Mouse (Mus musculus): Measurements from ENCODE around the gene Sprr2a1. TPM values are rescaled to one million over a fixed set of nuclear protein-coding genes. Genes with fewer than 3 reads are reported as not detected.
"Not testable (repeated sequence)": the region's sequence is repeated elsewhere in the genome, so short reads cannot be mapped to it uniquely, and the experiment has no call there.

Gene Sprr2a1
- polyA plus RNA-seq (2014; fragmentation: Nextera tagmentation; extraction: Ambion mirVana), result not detected in 2 replicates

- H3K9me3 ChIP-seq (ENCODE audit: control insufficient read depth, low read length); H3K4me3 ChIP-seq (ENCODE audit: low read depth, low read length); H3K36me3 ChIP-seq (ENCODE audit: control insufficient read depth, insufficient read depth, low read length); H3K27me3 ChIP-seq (ENCODE audit: control insufficient read depth, insufficient read depth, low read length); H3K9ac ChIP-seq (replicated peaks; ENCODE audit: low read depth, low read length); H3K27ac ChIP-seq (ENCODE audit: low read depth, low read length); ATAC-seq (ENCODE audit: low read depth); H3K4me1 ChIP-seq (ENCODE audit: control insufficient read depth, insufficient read depth, low read length); H3K4me2 ChIP-seq (ENCODE audit: low read depth, low read length): not testable (repeated sequence)
- no CpG with 5 or more reads among the region's 2 CpGs for WGBS
These were observed at the start of gene Sprr2a1, which contains the start of gene Sprr2a2 for GRCm38 (mm10) chr3:92215569-92215968. TSS of gene Sprr2a1 (plus strand) at chr3:92215799. TSS of gene Sprr2a2 (plus strand) at chr3:92215920.

DNA sequence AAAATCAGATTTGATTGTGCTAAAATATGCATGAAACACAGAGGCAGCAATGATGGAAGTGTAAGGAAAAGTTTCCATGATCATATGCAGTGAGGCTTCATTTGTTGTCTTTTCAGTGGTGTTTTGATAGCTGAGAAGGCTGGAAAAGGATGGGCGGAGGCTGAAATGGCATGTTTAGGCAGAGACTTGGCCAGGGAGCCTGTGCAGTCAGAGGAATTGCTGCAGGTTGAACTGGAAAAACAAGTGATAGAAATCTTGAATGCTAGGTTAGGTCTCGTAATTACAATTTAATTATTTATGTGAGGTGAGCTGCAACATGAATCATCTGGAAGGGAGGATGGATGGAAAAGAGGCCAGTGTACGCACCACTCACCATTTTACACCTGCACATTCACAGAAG lies 45.8 kb upstream of the Sprr2a1 start:
- no peaks in the 10 kb centered on the region for H3K9me3 ChIP-seq (ENCODE audit: control insufficient read depth, low read length)
- H3K27ac ChIP-seq (ENCODE audit: low read depth, low read length), result no peak overlapping the region
- WGBS, result 85% methylated on average over 3 of the region's 3 CpGs
- no peak overlapping the region for H3K4me2 ChIP-seq (ENCODE audit: low read depth, low read length)
- no peaks in the 10 kb centered on the region for H3K36me3 ChIP-seq (ENCODE audit: control insufficient read depth, insufficient read depth, low read length)
- ATAC-seq (ENCODE audit: low read depth), result no peak
- H3K9ac ChIP-seq (replicated peaks; ENCODE audit: low read depth, low read length), result no peak overlapping the region
- H3K27me3 ChIP-seq (ENCODE audit: control insufficient read depth, insufficient read depth, low read length), result no peaks in the 10 kb centered on the region
- H3K4me1 ChIP-seq (ENCODE audit: control insufficient read depth, insufficient read depth, low read length), result no peaks in the 10 kb centered on the region
- no peak overlapping the region for H3K4me3 ChIP-seq (ENCODE audit: low read depth, low read length)

GRCm38 (mm10) chr3:92176880-92177279 lies 38.7 kb upstream of the Sprr2a1 start:
- H3K9ac ChIP-seq (replicated peaks; ENCODE audit: low read depth, low read length), result no peak overlapping the region
- WGBS, result 94% methylated on average over 1 of the region's 1 CpGs
- no peak overlapping the region for H3K4me3 ChIP-seq (ENCODE audit: low read depth, low read length)
- no peaks in the 10 kb centered on the region for H3K9me3 ChIP-seq (ENCODE audit: control insufficient read depth, low read length)
- no peak overlapping the region for H3K4me2 ChIP-seq (ENCODE audit: low read depth, low read length)
- H3K4me1 ChIP-seq (ENCODE audit: control insufficient read depth, insufficient read depth, low read length), result no peaks in the 10 kb centered on the region
- no peak overlapping the region for H3K27ac ChIP-seq (ENCODE audit: low read depth, low read length)
- ATAC-seq (ENCODE audit: low read depth), result no peak
- H3K36me3 ChIP-seq (ENCODE audit: control insufficient read depth, insufficient read depth, low read length), result no peaks in the 10 kb centered on the region
- H3K27me3 ChIP-seq (ENCODE audit: control insufficient read depth, insufficient read depth, low read length), result no peaks in the 10 kb centered on the region

GRCm38 (mm10) chr3:92195512-92196200 lies 19.9 kb upstream of the Sprr2a1 start:
- no peak overlapping the region for H3K9ac ChIP-seq (replicated peaks; ENCODE audit: low read depth, low read length)
- H3K27me3 ChIP-seq (ENCODE audit: control insufficient read depth, insufficient read depth, low read length), result no peaks in the 10 kb centered on the region
- no peak for ATAC-seq (ENCODE audit: low read depth)
- H3K4me1 ChIP-seq (ENCODE audit: control insufficient read depth, insufficient read depth, low read length), result no peaks in the 10 kb centered on the region
- H3K36me3 ChIP-seq (ENCODE audit: control insufficient read depth, insufficient read depth, low read length), result no peaks in the 10 kb centered on the region
- 85% methylated on average over 6 of the region's 6 CpGs for WGBS
- H3K9me3 ChIP-seq (ENCODE audit: control insufficient read depth, low read length), result no peaks in the 10 kb centered on the region
- no peak overlapping the region for H3K27ac ChIP-seq (ENCODE audit: low read depth, low read length)
- no peak overlapping the region for H3K4me3 ChIP-seq (ENCODE audit: low read depth, low read length)
- H3K4me2 ChIP-seq (ENCODE audit: low read depth, low read length), result no peak overlapping the region

DNA sequence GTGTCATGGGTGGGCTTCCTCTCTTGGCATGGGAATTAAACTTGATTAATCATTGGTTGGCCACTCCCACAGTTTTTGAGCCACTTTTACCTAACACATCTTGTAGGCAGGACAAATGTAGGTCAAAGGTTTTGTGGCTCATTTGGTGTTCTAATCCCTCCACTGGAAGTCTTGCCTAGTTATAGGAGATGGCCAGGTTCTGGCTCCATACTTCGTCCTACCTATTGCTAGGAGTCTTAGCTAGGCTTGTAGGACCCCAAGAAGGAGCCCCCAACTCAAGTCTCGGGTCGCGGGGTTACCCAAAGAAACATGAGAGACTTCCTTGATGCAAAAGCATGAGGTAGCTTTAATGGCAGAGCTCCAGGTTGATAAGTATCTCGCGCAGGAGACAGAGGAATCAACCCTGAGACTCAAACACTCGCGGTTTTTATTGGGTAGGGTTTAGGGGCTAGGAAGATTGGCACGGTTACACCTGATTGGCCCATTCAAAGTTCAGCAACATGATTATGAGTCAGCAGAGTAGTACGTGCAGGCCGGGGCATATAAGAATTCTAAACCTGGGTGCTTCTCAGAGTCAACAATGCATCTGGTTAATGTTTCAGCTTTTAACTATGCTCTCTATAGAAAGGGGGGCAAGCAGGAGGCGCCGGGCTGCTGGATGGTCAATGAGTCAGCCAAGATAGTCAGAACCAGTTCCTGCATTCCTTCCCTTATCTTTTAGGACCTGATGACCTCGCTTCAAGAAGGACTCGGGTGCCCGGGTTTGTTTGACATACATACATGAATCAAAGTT lies 4.3 kb upstream of the Sprr2a1 start:
- no CpG with 5 or more reads among the region's 16 CpGs for WGBS
- H3K27me3 ChIP-seq (ENCODE audit: control insufficient read depth, insufficient read depth, low read length); H3K4me3 ChIP-seq (ENCODE audit: low read depth, low read length); H3K36me3 ChIP-seq (ENCODE audit: control insufficient read depth, insufficient read depth, low read length); H3K9me3 ChIP-seq (ENCODE audit: control insufficient read depth, low read length); H3K4me2 ChIP-seq (ENCODE audit: low read depth, low read length); H3K4me1 ChIP-seq (ENCODE audit: control insufficient read depth, insufficient read depth, low read length); H3K27ac ChIP-seq (ENCODE audit: low read depth, low read length); H3K9ac ChIP-seq (replicated peaks; ENCODE audit: low read depth, low read length); ATAC-seq (ENCODE audit: low read depth): not testable (repeated sequence)

DNA sequence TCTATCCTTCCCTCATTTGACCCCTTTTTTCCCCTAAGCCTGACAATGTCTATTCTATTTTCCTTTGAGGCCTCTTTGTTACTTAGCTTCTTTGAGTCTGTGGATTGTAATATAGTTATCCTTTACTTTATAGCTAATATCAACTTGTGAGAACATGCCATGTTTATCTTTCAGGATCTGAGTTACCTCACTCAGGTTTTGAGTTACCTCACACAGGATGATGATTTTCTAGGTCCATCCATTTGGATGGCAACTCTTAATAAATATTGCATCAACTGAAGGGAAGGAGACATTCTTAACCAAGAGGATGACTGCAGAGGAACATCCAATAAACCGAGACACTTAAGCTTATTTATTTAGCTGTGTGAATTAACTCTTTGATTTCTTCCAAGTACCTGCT lies 3.5 kb upstream of the Sprr2a1 start:
- ATAC-seq (ENCODE audit: low read depth); H3K9me3 ChIP-seq (ENCODE audit: control insufficient read depth, low read length): not testable (repeated sequence)
- WGBS, result no CpG with 5 or more reads among the region's 1 CpGs

DNA sequence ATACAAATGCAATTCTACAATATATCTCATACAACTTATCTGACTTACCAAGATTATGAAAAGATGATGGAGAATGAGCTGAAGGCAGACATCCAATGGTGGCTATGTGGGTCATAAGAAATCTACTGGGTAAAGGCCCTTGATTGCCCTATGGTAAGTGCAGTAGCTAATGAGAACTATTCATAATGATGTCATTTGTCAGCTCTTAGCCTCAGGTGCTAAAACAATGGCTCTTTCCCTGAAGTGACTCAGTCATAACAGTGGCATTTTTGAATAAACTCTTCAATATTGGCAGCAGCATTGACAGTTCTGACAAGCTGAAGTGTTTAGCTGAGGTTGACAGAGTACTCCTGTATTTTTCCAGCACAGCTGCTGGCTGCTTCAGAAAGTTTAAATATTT lies 1.9 kb upstream of the Sprr2a1 start:
- H3K9ac ChIP-seq (replicated peaks; ENCODE audit: low read depth, low read length); H3K4me1 ChIP-seq (ENCODE audit: control insufficient read depth, insufficient read depth, low read length); H3K4me2 ChIP-seq (ENCODE audit: low read depth, low read length); H3K4me3 ChIP-seq (ENCODE audit: low read depth, low read length); H3K9me3 ChIP-seq (ENCODE audit: control insufficient read depth, low read length); H3K27ac ChIP-seq (ENCODE audit: low read depth, low read length); H3K36me3 ChIP-seq (ENCODE audit: control insufficient read depth, insufficient read depth, low read length); H3K27me3 ChIP-seq (ENCODE audit: control insufficient read depth, insufficient read depth, low read length): not testable (repeated sequence)
- ATAC-seq (ENCODE audit: low read depth), result 0 out of 2 replicates have a peak, but pooled peaks have one; percentile 11

More for the DNA sequence above, 3.5 kb upstream of the Sprr2a1 start:
- H3K27ac ChIP-seq (ENCODE audit: low read depth, low read length); H3K4me1 ChIP-seq (ENCODE audit: control insufficient read depth, insufficient read depth, low read length); H3K4me2 ChIP-seq (ENCODE audit: low read depth, low read length); H3K36me3 ChIP-seq (ENCODE audit: control insufficient read depth, insufficient read depth, low read length); H3K9ac ChIP-seq (replicated peaks; ENCODE audit: low read depth, low read length); H3K27me3 ChIP-seq (ENCODE audit: control insufficient read depth, insufficient read depth, low read length); H3K4me3 ChIP-seq (ENCODE audit: low read depth, low read length): not testable (repeated sequence)

DNA sequence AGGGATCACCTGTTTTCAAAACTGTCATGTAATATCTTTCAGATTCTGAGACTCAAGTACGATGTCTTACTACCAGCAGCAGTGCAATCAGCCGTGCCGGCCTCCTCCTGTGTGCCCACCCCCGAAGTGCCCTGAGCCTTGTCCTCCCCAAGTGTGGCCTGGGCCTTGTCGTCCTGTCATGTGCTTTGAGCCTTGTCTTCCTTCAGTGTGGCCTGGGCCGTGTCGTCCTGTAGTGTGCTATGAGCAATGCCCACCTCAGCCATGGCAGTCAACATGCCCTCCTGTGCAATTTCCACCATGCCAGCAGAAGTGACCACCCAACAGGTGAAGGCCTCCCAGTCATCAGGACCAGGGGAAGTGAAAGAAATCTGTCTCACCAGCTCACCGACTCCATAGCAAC lies 3.4 kb downstream of the Sprr2a1 start:
- ATAC-seq (ENCODE audit: low read depth), result peak; percentile 54; the same call in 1 of the 2 replicates
- no CpG with 5 or more reads among the region's 8 CpGs for WGBS

GRCm38 (mm10) chr3:92223708-92224107 lies 8.1 kb downstream of the Sprr2a1 start:
- not testable (repeated sequence) for H3K9ac ChIP-seq (replicated peaks; ENCODE audit: low read depth, low read length); ATAC-seq (ENCODE audit: low read depth); H3K4me2 ChIP-seq (ENCODE audit: low read depth, low read length); H3K4me3 ChIP-seq (ENCODE audit: low read depth, low read length); H3K9me3 ChIP-seq (ENCODE audit: control insufficient read depth, low read length); H3K27me3 ChIP-seq (ENCODE audit: control insufficient read depth, insufficient read depth, low read length); H3K27ac ChIP-seq (ENCODE audit: low read depth, low read length); H3K36me3 ChIP-seq (ENCODE audit: control insufficient read depth, insufficient read depth, low read length); H3K4me1 ChIP-seq (ENCODE audit: control insufficient read depth, insufficient read depth, low read length)

More for the DNA sequence above, 3.4 kb downstream of the Sprr2a1 start:
- H3K27me3 ChIP-seq (ENCODE audit: control insufficient read depth, insufficient read depth, low read length); H3K27ac ChIP-seq (ENCODE audit: low read depth, low read length); H3K9me3 ChIP-seq (ENCODE audit: control insufficient read depth, low read length); H3K4me3 ChIP-seq (ENCODE audit: low read depth, low read length); H3K4me2 ChIP-seq (ENCODE audit: low read depth, low read length); H3K9ac ChIP-seq (replicated peaks; ENCODE audit: low read depth, low read length); H3K4me1 ChIP-seq (ENCODE audit: control insufficient read depth, insufficient read depth, low read length); H3K36me3 ChIP-seq (ENCODE audit: control insufficient read depth, insufficient read depth, low read length): not testable (repeated sequence)

Data from neural tube, embryonic 14.5 days (tissue).